Mouse (Mus musculus) small intestine, adult 2 months (tissue): ENCODE measurements around the gene Lrrc25. TPM values are rescaled to one million over a fixed set of nuclear protein-coding genes. Genes with fewer than 3 reads are reported as not detected.
A peak's percentile ranks its signal among the peaks of the same experiment; 100 is the strongest.

Experiments used
- H3K27ac ChIP-seq: fragments of 200-500 bp; 2 replicates; pipeline ENCODE4 v1.5.1; 2012; ENCODE audit warnings: low read depth, low read length, control low read depth, inconsistent platforms; ENCODE audit not compliant: insufficient read depth
- H3K27me3 ChIP-seq: fragments of 200-500 bp; 2 replicates; pipeline ENCODE4 v1.6.1; 2012; ENCODE audit warnings: mild to moderate bottlenecking, moderate library complexity, low read length, inconsistent platforms; ENCODE audit not compliant: control insufficient read depth, insufficient read depth
- H3K36me3 ChIP-seq: fragments of 200-500 bp; 2 replicates; pipeline ENCODE4 v1.6.1; 2012; ENCODE audit warnings: mild to moderate bottlenecking, low read length, control low read depth, inconsistent platforms; ENCODE audit not compliant: control insufficient read depth, insufficient read depth
- H3K4me1 ChIP-seq: fragments of 200-500 bp; 2 replicates; pipeline ENCODE4 v1.6.1; 2012; ENCODE audit warnings: low read length, inconsistent platforms, mixed read lengths; ENCODE audit not compliant: control insufficient read depth, insufficient read depth, insufficient read length
- H3K4me3 ChIP-seq: fragments of 200-500 bp; 2 replicates; pipeline ENCODE4 v1.5.1; 2012; ENCODE audit warnings: low read depth, mild to moderate bottlenecking, control low read depth, inconsistent platforms, low read length, moderate library complexity
- CTCF ChIP-seq: fragments of 200-500 bp; IDR thresholded peaks from 2 replicates; pipeline ENCODE4 v1.5.1; 2012; ENCODE audit warnings: low read depth, mild to moderate bottlenecking, control low read depth, inconsistent platforms, low read length, moderate library complexity, mixed read lengths; ENCODE audit not compliant: insufficient replicate concordance, insufficient read length; ENCODE audit errors: extremely low read depth
- POLR2A ChIP-seq: fragments of 200-500 bp; IDR thresholded peaks from 2 replicates; pipeline ENCODE4 v1.6.1; 2012; ENCODE audit warnings: low read depth, mild to moderate bottlenecking, control low read depth, inconsistent platforms, low read length, moderate library complexity
- WGBS: fragments of 180-500 bp; shearing (Covaris S2); methylation state at CpG from one replicate; pipeline ENCODE4 v1.1.7; 2018; 5-methylcytosine and 5-hydroxymethylcytosine counted together
- polyA plus RNA-seq: library from polyadenylated mRNA; depleted of rRNA; stranded (reverse); fragments of >200 nt; gene quantifications from 2 replicates; pipeline ENCODE4 v1.2.3, GENCODE M21; 2012

The Lrrc25 gene
- polyA plus RNA-seq, 1 experiment = 7.1 TPM

DNA sequence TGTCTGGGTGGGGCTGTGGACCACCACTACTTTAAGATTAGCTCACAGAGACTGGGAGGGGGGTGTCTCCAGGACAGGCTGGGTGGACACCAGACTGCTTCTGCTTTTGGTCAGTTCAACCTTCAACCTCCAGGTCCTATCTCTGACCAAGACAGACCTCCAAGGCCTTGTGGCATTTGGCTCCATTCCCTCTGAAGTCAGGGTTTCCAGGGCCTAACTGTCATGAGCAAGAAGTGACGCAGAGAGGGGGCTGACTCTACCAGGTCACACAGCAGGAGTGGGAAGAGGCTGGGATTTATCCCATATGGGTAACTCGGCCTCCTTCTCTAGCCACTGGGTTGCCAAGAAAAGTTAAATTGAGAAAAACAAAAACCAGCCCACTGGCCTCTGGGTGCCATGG lies 41.8 kb downstream of the Lrrc25 start:
- no peak for TF ChIP-seq POLR2A
- no peak for TF ChIP-seq CTCF
- Histone ChIP-seq H3K27me3 (no peaks in the 10 kb centered on the region), H3K27ac (peak overlapping the region; percentile 4; the same call in 1 of the 2 replicates), H3K4me1 (peaks cover 11% of the 10 kb centered on the region), H3K36me3 (peaks cover 19% of the 10 kb centered on the region), H3K4me3 (peak overlapping the region; percentile 19)
- 90% methylated on average over 2 of the region's 2 CpGs for WGBS

DNA sequence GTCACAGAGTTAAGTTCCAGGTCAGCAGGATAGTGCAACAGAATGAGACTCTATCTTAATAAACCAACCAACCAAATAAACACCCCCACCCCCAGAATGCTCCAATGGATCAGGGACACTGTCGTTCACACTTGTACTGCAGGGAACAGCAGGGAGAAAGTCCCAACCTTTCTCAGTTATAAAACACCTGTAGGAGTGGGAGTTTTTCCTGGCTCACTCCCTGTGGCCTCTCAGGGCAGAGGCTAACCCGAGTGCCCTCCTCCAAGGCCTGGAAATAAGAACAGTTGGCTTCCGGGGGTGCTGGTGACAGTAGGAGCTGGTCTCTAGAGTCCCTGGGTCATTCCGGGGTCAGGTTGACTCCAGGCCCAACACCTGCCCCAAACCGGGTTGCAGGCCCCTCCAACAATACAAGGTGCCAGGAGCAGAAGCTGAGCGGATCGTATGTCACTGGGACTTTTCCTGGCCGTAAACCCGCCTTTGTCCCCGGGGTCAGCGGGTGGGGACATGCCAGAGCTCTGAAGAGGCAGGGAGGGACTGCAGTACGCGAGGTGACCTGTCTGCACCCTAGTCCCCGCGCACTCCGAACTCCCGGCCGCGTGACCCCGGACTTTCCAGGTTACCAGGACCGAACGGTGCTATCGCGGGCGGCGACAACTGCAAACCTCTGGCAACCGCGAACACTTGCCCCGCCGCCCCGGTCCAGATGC lies 43.1 kb downstream of the Lrrc25 start:
- Histone ChIP-seq H3K36me3 (peaks cover 19% of the 10 kb centered on the region), H3K4me1 (peaks cover 11% of the 10 kb centered on the region), H3K27ac (peak overlapping the region; percentile 94), H3K4me3 (peak overlapping the region; percentile 94), H3K27me3 (no peaks in the 10 kb centered on the region)
- TF ChIP-seq CTCF = no peak
- TF ChIP-seq POLR2A = no peak; the same call in 1 of the 2 replicates
- WGBS = 1% methylated on average over 31 of the region's 31 CpGs

DNA sequence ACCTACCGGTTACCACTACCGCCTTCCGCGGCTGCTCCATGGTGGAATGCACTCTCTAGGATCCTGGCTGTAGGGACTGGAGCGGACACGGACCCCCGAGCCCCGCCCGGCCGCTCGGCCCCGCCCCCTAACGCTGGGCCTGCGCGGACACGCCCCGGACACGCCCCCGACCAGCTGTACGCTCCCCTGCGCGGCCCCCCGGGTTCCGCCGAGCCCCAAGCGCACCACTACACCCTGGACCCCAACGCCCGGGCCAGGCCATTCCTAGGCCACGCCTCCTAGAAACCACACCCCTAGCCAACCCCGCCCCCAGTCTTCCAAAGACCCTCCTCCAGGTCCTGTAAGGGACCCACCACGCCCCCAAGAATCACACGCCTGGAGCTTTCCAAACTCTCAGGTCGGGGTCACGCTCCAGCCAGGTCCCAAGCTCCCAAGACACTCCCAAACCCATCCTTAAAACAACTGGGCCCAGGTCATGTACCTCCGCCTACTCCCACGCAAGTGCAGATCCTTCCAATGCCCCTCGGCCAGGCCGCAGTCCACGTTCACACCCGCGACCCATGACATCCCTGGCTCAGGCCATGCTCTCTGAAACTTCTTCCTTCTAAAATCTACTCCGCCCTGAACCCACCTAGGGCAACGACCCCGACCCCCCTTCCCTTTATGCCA lies 43.8 kb downstream of the Lrrc25 start:
- TF ChIP-seq CTCF (no peak), POLR2A (peak; percentile 75)
- Histone ChIP-seq H3K4me1 (peaks cover 11% of the 10 kb centered on the region), H3K27me3 (no peaks in the 10 kb centered on the region), H3K36me3 (peaks cover 17% of the 10 kb centered on the region), H3K4me3 (peak overlapping the region; percentile 94), H3K27ac (peak overlapping the region; percentile 94)
- WGBS = 2% methylated on average over 44 of the region's 44 CpGs

DNA sequence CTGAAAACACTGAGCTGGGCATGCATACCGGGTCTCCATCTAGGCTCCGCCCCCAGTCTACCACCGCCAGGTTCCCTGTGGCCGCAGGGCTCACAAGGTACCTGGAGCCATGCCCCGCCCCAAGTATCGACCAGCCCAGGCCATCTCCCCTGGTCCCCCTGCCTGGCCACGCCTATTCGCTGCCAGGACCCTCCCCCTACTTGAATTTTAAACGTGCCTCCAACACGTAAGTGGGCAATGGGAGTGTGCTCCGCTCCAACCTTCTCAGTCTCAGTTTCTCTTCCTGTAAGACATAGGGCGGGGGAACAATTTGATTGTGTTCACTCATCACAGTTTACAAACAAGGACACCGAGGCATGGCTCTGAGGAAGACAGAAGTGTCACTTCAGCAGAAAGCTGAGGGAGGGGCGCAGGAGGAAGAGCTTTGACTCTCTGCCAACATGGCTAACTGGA lies 44.3 kb downstream of the Lrrc25 start, which contains the start of gene Pgpep1:
Gene Pgpep1, minus strand, starts transcription at position 116 of the 453 bp plus-strand sequence.
- peaks cover 14% of the 10 kb centered on the region for H3K36me3 ChIP-seq
- H3K4me1 ChIP-seq = peaks cover 13% of the 10 kb centered on the region
- peak within 1 kb of the TSS; percentile 94 for H3K4me3 ChIP-seq
- TF ChIP-seq CTCF (no peak), POLR2A (no peak)
- under 1% methylated on average over 14 of the region's 14 CpGs for WGBS
- no peaks in the 10 kb centered on the region for H3K27me3 ChIP-seq
- peak within 1 kb of the TSS; percentile 94 for H3K27ac ChIP-seq

DNA sequence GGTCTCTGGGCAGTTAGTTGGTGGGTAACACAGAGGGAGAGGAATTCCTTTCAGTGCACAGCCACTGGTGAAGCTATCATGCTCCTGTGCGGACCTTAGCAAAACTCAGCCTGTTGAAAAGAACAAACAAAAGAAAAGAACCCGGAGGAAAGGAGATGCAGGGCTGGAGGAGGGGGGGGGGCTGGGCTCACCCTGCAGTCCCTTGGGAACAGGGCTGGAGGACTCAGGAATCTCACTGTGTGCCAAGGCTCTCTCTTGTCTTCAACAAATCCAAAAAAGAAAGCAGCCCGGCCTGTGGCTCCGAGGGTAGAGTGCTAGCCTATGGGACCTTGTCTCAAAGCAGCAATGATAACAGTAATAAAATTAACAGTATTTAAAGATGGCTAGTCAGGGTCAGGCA lies 47.7 kb downstream of the Lrrc25 start:
- WGBS = 29% methylated on average over 4 of the region's 4 CpGs
- no peaks in the 10 kb centered on the region for H3K27me3 ChIP-seq
- H3K4me3 ChIP-seq = no peak overlapping the region
- TF ChIP-seq POLR2A (no peak), CTCF (no peak)
- H3K36me3 ChIP-seq = no peaks in the 10 kb centered on the region
- no peak overlapping the region for H3K27ac ChIP-seq
- H3K4me1 ChIP-seq = peaks cover 22% of the 10 kb centered on the region

DNA sequence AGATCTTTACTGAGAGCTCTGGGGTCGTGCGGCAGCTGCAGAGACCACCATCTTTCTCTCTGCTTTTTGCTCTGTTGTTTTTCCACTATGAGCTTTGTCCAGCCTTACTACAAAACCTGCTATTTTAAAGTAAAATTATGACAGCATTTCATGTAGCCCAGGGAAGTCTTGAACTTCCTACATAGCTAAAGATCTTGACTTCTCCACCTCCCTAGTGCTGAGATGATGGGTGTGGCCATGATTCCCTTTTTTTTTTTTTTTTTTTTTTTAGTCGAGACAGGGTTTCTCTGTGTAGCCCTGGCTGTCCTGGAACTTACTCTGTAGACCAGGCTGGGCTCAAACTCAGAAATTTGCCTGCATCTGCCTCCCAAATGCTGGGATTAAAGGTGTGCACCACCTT lies 48.7 kb downstream of the Lrrc25 start:
- no peak for TF ChIP-seq CTCF
- no peak overlapping the region for H3K27ac ChIP-seq
- peaks cover 21% of the 10 kb centered on the region for H3K4me1 ChIP-seq
- 67% methylated on average over 3 of the region's 3 CpGs for WGBS
- H3K27me3 ChIP-seq = no peaks in the 10 kb centered on the region
- no peak overlapping the region for H3K4me3 ChIP-seq
- H3K36me3 ChIP-seq = no peaks in the 10 kb centered on the region

DNA sequence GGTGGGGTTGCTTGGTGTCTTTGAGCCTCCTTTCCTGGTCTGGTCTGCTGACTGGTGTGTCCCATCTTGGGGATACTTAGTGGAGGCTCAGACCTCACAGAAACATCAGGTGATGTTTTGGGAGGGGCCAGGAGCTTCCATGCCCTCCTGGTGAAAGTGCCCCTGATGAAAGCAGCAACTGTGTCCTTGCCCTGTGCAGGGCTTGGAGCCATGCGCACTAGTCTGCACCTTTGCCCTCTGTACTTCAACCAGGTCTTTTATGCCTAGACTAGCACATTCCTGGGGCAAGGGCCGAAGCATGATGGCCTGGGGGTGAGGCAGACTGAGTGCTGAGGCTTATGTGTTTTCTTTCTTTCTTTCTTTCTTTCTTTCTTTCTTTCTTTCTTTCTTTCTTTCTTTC lies 49.6 kb downstream of the Lrrc25 start:
- H3K27ac ChIP-seq = peak overlapping the region; percentile 92
- 33% methylated on average over 2 of the region's 2 CpGs for WGBS

More for the DNA sequence above, 49.6 kb downstream of the Lrrc25 start:
- Histone ChIP-seq H3K27me3 (no peaks in the 10 kb centered on the region), H3K36me3 (no peaks in the 10 kb centered on the region), H3K4me1 (peaks cover 17% of the 10 kb centered on the region), H3K4me3 (no peak overlapping the region)
- no peak for TF ChIP-seq POLR2A
- TF ChIP-seq CTCF = no peak
